Mouse (Mus musculus): ENCODE data around the gene Mdga1. TPM values are rescaled to one million over a fixed set of nuclear protein-coding genes. Genes with fewer than 3 reads are reported as not detected.

Mdga1 gene
- total RNA-seq (2017) = 13.3 and 29.9 TPM in 2 replicates

GRCm38 (mm10) chr17:29970037-29970555 is at the start of gene Mdga1:
Gene Mdga1 (minus strand): TSS chr17:29970087.
- no peak for ATAC-seq (replicated peaks; ENCODE audit: low read depth, poor library complexity, severe bottlenecking)

GRCm38 (mm10) chr17:30018927-30019610 is 49.2 kb upstream of the Mdga1 start:
- ATAC-seq (replicated peaks; ENCODE audit: low read depth, poor library complexity, severe bottlenecking) = no peak

GRCm38 (mm10) chr17:30014660-30015059 is 44.8 kb upstream of the Mdga1 start:
- no peak for ATAC-seq (replicated peaks; ENCODE audit: low read depth, poor library complexity, severe bottlenecking)

GRCm38 (mm10) chr17:30008392-30008791 is 38.5 kb upstream of the Mdga1 start:
- ATAC-seq (replicated peaks; ENCODE audit: low read depth, poor library complexity, severe bottlenecking) = no peak

- no peak for ATAC-seq (replicated peaks; ENCODE audit: low read depth, poor library complexity, severe bottlenecking)
Observed at GRCm38 (mm10) chr17:30007883-30008282, 38.0 kb upstream of the Mdga1 start.

GRCm38 (mm10) chr17:30006877-30007276 is 37.0 kb upstream of the Mdga1 start:
- ATAC-seq (replicated peaks; ENCODE audit: low read depth, poor library complexity, severe bottlenecking) = no peak

- ATAC-seq (replicated peaks; ENCODE audit: low read depth, poor library complexity, severe bottlenecking) = 0 out of 2 replicates have a peak, but pooled peaks have one; percentile 5
Observed at GRCm38 (mm10) chr17:30005451-30005941, 35.6 kb upstream of the Mdga1 start.

- no peak for ATAC-seq (replicated peaks; ENCODE audit: low read depth, poor library complexity, severe bottlenecking)
Observed at GRCm38 (mm10) chr17:30005103-30005443, 35.2 kb upstream of the Mdga1 start.

GRCm38 (mm10) chr17:30004203-30005102 is 34.6 kb upstream of the Mdga1 start, which contains the start of gene Zfand3:
Gene Zfand3 (plus strand): TSS chr17:30004733.
- ATAC-seq (replicated peaks; ENCODE audit: low read depth, poor library complexity, severe bottlenecking) = peak; percentile 83

- no peak for ATAC-seq (replicated peaks; ENCODE audit: low read depth, poor library complexity, severe bottlenecking)
Observed at GRCm38 (mm10) chr17:29998566-29999295, 28.8 kb upstream of the Mdga1 start.

- no peak for ATAC-seq (replicated peaks; ENCODE audit: low read depth, poor library complexity, severe bottlenecking)
Observed at GRCm38 (mm10) chr17:29997726-29998125, 27.8 kb upstream of the Mdga1 start.

GRCm38 (mm10) chr17:29995986-29996385 is 26.1 kb upstream of the Mdga1 start:
- ATAC-seq (replicated peaks; ENCODE audit: low read depth, poor library complexity, severe bottlenecking) = no peak

- no peak for ATAC-seq (replicated peaks; ENCODE audit: low read depth, poor library complexity, severe bottlenecking)
Observed at GRCm38 (mm10) chr17:29994459-29994858, 24.6 kb upstream of the Mdga1 start.

- ATAC-seq (replicated peaks; ENCODE audit: low read depth, poor library complexity, severe bottlenecking) = no peak
Observed at GRCm38 (mm10) chr17:29994011-29994410, 24.1 kb upstream of the Mdga1 start.

- ATAC-seq (replicated peaks; ENCODE audit: low read depth, poor library complexity, severe bottlenecking) = no peak
Observed at GRCm38 (mm10) chr17:29993488-29993887, 23.6 kb upstream of the Mdga1 start.

- ATAC-seq (replicated peaks; ENCODE audit: low read depth, poor library complexity, severe bottlenecking) = no peak
Observed at GRCm38 (mm10) chr17:29990845-29991244, 21.0 kb upstream of the Mdga1 start.

GRCm38 (mm10) chr17:29990136-29990535 is 20.2 kb upstream of the Mdga1 start:
- ATAC-seq (replicated peaks; ENCODE audit: low read depth, poor library complexity, severe bottlenecking) = no peak

- ATAC-seq (replicated peaks; ENCODE audit: low read depth, poor library complexity, severe bottlenecking) = no peak
Observed at GRCm38 (mm10) chr17:29989653-29990052, 19.8 kb upstream of the Mdga1 start.

- ATAC-seq (replicated peaks; ENCODE audit: low read depth, poor library complexity, severe bottlenecking) = no peak
Observed at GRCm38 (mm10) chr17:29988141-29988540, 18.3 kb upstream of the Mdga1 start.

- ATAC-seq (replicated peaks; ENCODE audit: low read depth, poor library complexity, severe bottlenecking) = no peak
Observed at GRCm38 (mm10) chr17:29985534-29985933, 15.6 kb upstream of the Mdga1 start.
